Mouse (Mus musculus): ENCODE results near the gene Plekha6.

The Plekha6 gene

DNA sequence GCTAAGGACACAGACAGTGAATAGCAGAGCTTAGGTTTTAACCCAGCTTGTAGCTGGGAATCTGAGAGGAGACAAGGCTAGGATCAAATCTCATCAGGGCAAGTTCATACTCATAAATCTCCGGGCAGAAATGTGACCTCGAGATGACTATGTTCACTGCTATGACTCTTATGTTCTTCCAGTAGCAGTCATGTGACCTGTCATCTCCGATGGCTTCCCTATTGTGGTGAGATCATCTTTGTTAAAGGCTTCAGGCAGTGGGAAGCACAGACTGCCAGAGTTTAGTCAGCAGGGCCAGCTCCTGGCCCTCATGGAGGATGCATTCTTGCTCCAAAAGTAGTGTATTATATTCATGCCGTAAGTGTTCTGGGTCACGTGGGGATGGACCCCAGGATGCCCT, 113.0 kb downstream of the Plekha6 start:
- DNase-seq (ENCODE audit: low spot score), result no peak

GRCm38 (mm10) chr1:133278539-133278938, 114.5 kb downstream of the Plekha6 start:
- DNase-seq (ENCODE audit: low spot score), result no peak

DNA sequence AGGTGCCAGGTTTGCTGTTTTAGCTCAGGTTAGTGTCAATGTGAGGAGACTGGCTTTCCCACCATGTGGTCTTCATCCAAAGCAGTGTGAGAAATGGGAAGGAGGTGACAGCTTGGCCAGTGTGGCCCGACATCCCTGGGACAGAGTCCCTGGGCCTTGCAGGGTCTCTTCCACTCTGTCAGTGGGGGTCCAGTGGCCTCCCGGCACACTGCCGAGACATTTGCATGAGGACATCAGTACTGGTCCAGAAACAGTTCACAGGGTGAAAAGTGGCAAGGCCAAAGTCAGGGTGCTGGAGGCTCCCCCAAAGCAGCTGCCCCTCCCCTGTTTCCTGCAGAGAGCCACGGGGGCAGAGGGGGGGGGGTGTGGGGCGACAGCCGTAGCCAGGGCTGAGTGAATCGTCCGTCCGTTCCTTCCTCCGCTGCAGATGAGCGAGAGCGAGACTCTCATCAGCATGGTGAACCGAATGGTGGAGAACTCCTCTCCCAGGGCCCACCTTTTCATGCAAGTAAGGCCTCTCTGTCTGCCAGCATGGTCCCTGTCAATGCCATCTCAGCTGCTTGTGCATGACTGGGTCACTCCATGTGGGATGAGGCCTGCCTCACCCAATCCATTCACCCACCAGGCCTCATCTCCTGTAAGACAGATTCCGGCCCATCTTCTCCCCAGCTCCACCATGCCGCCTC, 115.1 kb downstream of the Plekha6 start:
- DNase-seq (ENCODE audit: low spot score), result no peak

GRCm38 (mm10) chr1:133279632-133280093, 115.7 kb downstream of the Plekha6 start:
- no peak for DNase-seq (ENCODE audit: low spot score)

GRCm38 (mm10) chr1:133280537-133280936, 116.5 kb downstream of the Plekha6 start:
- no peak for DNase-seq (ENCODE audit: low spot score)

- DNase-seq (ENCODE audit: low spot score), result no peak
Measured at GRCm38 (mm10) chr1:133285907-133286306, 121.9 kb downstream of the Plekha6 start.

- DNase-seq (ENCODE audit: low spot score), result no peak
Measured at GRCm38 (mm10) chr1:133287051-133287450, 123.0 kb downstream of the Plekha6 start.

- DNase-seq (ENCODE audit: low spot score), result no peak
Measured at GRCm38 (mm10) chr1:133287880-133288279, 123.9 kb downstream of the Plekha6 start.

GRCm38 (mm10) chr1:133291888-133292287, 127.9 kb downstream of the Plekha6 start:
- no peak for DNase-seq (ENCODE audit: low spot score)

GRCm38 (mm10) chr1:133292608-133293007, 128.6 kb downstream of the Plekha6 start:
- no peak for DNase-seq (ENCODE audit: low spot score)

DNA sequence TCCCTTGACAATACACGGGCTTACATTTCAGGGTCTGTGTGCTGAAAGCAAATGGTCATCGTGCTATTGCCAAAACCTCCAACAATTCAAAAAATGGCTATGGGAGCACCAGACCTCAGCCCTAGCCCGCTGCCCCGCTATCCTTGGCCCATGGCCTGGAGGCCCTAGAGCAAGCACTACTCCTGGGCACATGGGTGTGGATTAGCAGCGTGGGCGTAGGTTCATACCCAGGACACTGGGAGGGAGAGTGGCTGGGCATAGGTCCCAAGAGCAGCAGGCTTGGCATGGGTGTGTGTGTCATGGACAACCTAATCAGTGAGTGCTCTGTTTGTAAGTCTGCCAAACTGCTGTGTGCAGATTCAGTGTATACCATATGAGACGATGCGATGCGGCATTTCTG, 132.4 kb downstream of the Plekha6 start:
- DNase-seq (ENCODE audit: low spot score), result no peak

DNA sequence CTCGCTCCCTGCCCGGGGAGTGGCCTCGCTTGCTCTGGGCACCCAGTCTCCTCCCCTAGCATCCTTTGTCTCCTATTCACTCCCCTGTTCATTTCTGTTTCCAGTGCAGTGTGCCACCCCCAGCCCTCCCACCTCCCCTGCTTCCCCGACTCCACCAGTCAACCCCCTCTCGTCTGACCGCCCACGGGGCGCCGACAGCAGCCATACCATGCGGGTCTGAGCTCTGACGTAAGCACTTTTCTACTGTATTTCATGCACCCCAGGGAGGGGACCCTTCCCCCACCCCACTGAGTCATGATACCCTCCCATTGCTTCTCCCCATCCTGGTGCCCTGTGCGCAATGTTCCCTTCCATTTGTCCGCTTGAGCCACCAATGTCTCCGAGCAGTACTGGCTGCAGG, 134.8 kb downstream of the Plekha6 start:
- no peak for DNase-seq (ENCODE audit: low spot score)

GRCm38 (mm10) chr1:133302540-133302939, 138.5 kb downstream of the Plekha6 start:
- no peak for DNase-seq (ENCODE audit: low spot score)

- DNase-seq (ENCODE audit: low spot score), result peak; percentile 49
Measured at GRCm38 (mm10) chr1:133306842-133307241, 142.8 kb downstream of the Plekha6 start.

DNA sequence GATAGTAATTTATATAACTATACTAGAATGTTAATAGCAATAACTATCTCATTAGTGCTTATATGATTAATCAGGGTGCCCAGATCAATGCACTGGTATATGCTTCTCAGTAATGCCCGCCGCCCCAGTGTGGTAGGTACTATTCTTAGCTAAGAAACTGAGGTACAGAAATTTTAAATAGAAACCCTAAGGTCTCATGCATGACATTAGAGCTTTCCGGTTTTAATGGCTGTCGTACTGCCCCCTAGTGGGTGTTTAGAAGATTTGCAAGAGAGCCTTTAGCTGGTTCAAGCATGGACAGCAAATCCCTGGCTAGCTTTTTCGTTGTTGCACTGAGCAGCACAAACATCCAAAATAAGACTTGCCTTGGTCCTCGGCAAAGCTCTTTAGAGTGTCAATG, 143.3 kb downstream of the Plekha6 start:
- DNase-seq (ENCODE audit: low spot score), result no peak

- DNase-seq (ENCODE audit: low spot score), result no peak
Measured at GRCm38 (mm10) chr1:133309652-133310267, 145.8 kb downstream of the Plekha6 start, which contains the start of gene Golt1a. Gene Golt1a, plus strand, starts transcription at chr1:133309800.

DNA sequence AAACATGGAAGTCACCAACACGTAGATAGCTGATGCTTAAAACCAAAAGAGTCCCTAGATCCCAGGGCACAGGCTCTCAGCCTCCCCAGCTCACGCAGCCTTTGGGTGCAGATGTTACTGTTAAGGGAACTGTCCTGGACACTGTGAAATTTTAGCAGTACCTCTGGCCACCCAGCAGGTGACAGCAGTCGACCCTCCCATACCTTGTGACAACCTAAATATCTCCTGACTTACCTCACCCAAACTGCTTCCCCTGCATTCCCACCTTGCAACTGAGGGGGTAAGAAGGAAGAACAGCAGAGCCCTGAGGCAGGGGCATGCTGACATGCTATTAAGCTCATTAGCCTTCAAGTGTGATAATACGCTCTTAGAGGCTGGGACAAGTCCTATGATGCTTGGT, 147.2 kb downstream of the Plekha6 start:
- no peak for DNase-seq (ENCODE audit: low spot score)

DNA sequence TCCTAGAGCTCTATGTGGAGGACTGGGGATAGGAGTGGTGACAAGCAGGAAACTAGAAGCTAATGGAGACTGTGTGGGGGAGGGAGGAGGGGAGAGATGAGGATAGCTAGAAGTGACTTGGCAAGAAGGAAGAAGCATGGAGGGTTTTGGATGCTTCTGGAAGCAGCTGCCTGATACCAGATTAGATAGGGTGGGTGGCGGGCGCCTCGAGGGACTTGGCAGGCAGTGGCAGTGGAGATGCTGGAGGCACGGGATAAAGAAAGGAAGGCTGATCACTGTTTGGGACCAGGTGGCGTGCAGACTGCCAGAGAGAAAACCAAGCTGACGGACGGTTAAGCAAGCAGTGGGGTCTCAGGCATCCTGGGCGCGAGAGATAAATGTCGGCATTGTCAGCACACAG, 147.9 kb downstream of the Plekha6 start:
- DNase-seq (ENCODE audit: low spot score), result peak; percentile 66

- DNase-seq (ENCODE audit: low spot score), result no peak
Measured at GRCm38 (mm10) chr1:133314364-133314763, 150.4 kb downstream of the Plekha6 start.

DNA sequence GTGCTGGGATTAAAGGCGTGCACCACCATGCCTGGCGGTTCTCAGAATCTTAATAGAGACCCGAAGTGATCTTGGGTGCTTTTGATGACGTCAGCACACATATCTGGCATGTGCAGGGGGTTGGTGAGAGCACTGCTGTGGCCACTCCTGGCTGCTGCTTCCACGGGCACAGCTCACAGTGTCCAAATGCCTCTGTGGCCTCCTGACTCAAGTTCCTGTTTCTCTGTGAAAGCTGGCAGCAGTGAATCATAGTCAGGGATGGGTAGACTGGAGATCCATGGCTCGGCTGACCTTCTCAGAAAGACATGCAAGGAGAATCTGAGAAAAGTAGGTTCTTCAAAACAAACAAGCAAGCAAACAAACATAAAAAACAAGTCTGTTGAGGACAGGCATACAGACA, 151.8 kb downstream of the Plekha6 start:
- DNase-seq (ENCODE audit: low spot score), result no peak

- DNase-seq (ENCODE audit: low spot score), result no peak
Measured at GRCm38 (mm10) chr1:133316577-133316976, 152.6 kb downstream of the Plekha6 start.

GRCm38 (mm10) chr1:133317149-133317548, 153.1 kb downstream of the Plekha6 start:
- DNase-seq (ENCODE audit: low spot score), result no peak

DNA sequence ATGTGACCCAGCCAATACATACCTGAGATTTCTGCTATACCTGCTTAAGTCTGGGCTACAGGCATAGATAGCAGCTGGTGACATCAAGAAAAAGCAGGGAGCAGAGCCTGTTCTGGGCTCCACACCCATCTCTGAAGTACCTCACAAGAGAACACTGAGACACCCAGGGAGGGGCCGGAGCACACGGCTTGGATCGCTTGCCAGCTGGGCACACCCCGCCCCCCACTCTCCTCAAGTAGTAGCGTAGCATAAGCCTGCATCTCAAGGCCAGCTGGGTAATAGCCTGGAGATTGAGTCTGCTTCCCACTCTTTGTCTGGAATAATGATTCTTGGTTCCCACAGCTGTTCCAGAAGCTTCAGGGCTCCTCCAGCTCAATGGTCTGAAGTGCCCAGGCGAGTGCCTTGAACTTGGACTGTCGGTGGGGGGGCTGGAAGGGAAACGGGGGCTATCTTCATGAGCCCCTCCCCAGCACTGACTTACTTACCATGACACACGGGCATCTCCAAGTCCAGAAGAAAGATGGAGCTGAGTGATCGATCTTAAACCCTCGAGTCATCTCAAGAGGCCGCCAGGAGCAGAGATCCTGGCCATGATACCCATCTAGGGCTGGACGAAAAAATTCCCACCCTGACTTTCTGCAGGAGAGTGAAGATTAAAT, 157.4 kb downstream of the Plekha6 start, which contains the start of gene Kiss1:
TSS of gene Kiss1 (plus strand) at position 609 of the 659 bp plus-strand sequence.
- DNase-seq (ENCODE audit: low spot score), result no peak

Data from left cerebral cortex, adult 11 months (tissue).